Mouse (Mus musculus): ENCODE measurements at regions not wholly inside any gene's neighbourhood (a gene's known extent, or its start where the extent isn't known, plus 50 kb on each side); places are given as distances from the start of the nearest gene placed in this dataset.
A peak's percentile ranks its signal among the peaks of the same experiment; 100 is the strongest.

DNA sequence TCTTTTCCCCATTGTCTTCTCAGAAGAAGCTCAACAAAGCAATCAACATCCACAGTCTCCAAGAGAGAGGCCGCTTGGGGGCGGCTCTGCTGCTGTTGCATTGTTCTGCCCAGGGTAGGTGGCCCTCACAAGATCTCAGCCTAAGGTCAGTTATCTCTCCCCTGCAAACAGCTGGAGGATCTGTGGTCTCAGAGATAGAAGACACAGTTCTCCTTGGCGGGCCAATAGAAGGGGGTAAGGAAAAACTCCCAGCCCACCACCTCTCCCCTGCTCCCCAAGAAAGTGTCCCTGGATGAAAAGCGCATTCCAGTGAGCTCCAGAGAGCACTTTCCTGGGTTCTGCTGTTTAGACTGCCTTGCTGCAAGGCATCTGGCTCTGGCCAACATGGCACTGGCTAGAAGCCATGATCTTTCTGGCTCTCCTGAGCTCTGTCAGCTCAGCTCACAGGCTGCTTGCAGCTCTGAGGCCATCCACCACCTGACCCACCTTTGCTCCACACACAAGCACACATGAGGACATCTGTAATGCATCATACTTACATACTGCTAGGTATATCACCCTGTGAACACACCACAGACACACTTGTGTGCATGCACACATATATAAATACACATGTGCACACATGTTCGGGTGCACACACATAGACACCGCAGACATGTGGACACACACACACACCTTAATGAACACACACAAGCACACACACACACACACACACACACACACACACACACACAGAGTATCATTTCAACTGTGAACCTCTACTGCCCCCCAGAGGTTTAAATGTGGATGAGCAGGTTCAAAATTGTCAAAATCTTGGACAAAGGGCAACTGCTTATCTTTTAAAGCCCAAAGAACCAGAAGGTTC lies 307.7 kb downstream of the Diras2 start:
- H3K27ac ChIP-seq (ENCODE audit: insufficient read depth, low read length) = no peak overlapping the region
- 78% methylated on average over 6 of the region's 6 CpGs for WGBS
- H3K4me1 ChIP-seq (ENCODE audit: control insufficient read depth, insufficient read depth, insufficient read length) = no peaks in the 10 kb centered on the region
- H3K4me3 ChIP-seq (ENCODE audit: extremely low read depth, insufficient read depth, insufficient read length) = no peak overlapping the region
- no peak for TF ChIP-seq POLR2A (IDR thresholded peaks at IDR 0.05; ENCODE audit: low read depth, low read length)
- TF ChIP-seq CTCF (IDR thresholded peaks at IDR 0.05; ENCODE audit: extremely low read depth, insufficient read depth, insufficient read length, insufficient replicate concordance) = peak; percentile 24; the same call in 1 of the 2 replicates
- peak in 1 of 2 experiments; percentile 17 for DNase-seq (ENCODE audit: low read depth in 1 of 2, low spot score in 2 of 2)
- no peaks in the 10 kb centered on the region for H3K36me3 ChIP-seq (ENCODE audit: control insufficient read depth, insufficient read depth, low read length)
- no peaks in the 10 kb centered on the region for H3K27me3 ChIP-seq (ENCODE audit: control insufficient read depth, insufficient read depth, low read length)

DNA sequence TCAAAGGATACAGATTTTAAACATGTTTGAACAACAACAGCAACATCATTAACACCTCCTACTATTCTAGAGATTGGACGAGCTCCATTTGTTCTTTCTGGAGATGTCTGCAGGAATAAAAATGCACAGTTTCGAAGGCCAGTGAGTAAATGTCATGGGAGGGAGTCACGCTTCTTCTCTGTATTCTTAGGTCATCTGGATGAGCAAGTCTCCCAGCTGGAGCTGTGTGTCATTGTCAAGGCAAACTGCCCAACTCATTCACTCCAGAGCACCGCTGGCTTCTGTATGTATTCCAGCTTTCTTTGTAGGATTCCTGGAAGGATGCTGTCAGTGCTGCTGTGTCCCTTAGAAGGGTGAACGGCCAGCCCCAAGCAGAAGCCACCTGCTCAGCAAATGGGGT lies 297.1 kb downstream of the Diras2 start:
- 81% methylated on average over 5 of the region's 5 CpGs for WGBS
- Histone ChIP-seq H3K27ac (ENCODE audit: insufficient read depth, low read length) (no peak overlapping the region), H3K36me3 (ENCODE audit: control insufficient read depth, insufficient read depth, low read length) (no peaks in the 10 kb centered on the region), H3K27me3 (ENCODE audit: control insufficient read depth, insufficient read depth, low read length) (no peaks in the 10 kb centered on the region), H3K4me3 (ENCODE audit: extremely low read depth, insufficient read depth, insufficient read length) (no peak overlapping the region), H3K4me1 (ENCODE audit: control insufficient read depth, insufficient read depth, insufficient read length) (no peaks in the 10 kb centered on the region)
- TF ChIP-seq POLR2A (IDR thresholded peaks at IDR 0.05; ENCODE audit: low read depth, low read length) (no peak), CTCF (IDR thresholded peaks at IDR 0.05; ENCODE audit: extremely low read depth, insufficient read depth, insufficient read length, insufficient replicate concordance) (no peak)
- no peak for DNase-seq (ENCODE audit: low read depth in 1 of 2, low spot score in 2 of 2)

DNA sequence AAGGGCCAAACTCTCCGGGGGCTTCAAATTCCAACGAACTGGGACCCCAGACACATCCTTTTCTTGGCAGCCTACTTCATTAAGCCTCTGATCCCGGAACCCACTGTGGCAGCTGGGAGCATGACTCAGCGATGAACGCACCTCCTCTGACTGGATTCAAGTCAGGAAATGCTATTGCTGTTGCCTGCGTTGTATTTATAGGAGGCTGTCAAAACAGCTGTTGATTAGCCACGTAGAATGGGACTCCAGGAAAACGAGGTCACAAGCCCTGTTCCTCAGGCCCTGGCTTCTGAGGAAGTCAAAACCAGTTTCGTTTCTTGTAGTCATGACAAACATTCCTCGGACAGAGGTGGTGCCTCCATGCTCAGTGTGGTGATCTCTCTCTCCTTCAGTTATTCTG lies 295.0 kb downstream of the Diras2 start:
- Histone ChIP-seq H3K36me3 (ENCODE audit: control insufficient read depth, insufficient read depth, low read length) (no peaks in the 10 kb centered on the region), H3K4me1 (ENCODE audit: control insufficient read depth, insufficient read depth, insufficient read length) (no peaks in the 10 kb centered on the region), H3K27me3 (ENCODE audit: control insufficient read depth, insufficient read depth, low read length) (no peaks in the 10 kb centered on the region), H3K27ac (ENCODE audit: insufficient read depth, low read length) (no peak overlapping the region), H3K4me3 (ENCODE audit: extremely low read depth, insufficient read depth, insufficient read length) (no peak overlapping the region)
- WGBS = 5% methylated on average over 10 of the region's 10 CpGs
- no peak for DNase-seq (ENCODE audit: low read depth in 1 of 2, low spot score in 2 of 2)
- no peak for TF ChIP-seq POLR2A (IDR thresholded peaks at IDR 0.05; ENCODE audit: low read depth, low read length)
- TF ChIP-seq CTCF (IDR thresholded peaks at IDR 0.05; ENCODE audit: extremely low read depth, insufficient read depth, insufficient read length, insufficient replicate concordance) = no peak

DNA sequence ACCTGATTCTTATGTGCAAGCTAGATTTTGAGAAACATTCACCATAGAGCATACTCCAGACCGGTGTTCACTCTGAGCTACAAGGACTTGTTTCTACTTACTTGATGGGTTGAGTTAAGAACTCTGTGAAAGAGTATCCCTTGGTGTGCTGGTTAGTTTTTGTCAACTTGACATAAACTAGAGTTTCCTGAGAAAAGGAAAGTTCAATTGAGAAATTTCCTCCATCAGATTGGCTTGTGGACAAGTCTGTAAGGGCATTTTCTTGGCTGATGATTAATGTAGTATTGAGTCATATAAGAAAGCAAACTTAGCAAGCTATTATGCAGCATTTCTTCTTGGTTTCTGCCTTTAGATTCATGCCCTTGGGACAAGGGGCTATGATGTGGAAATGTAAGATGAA lies 291.5 kb downstream of the Diras2 start:
- DNase-seq (ENCODE audit: low read depth in 1 of 2, low spot score in 2 of 2) = no peak
- no peak overlapping the region for H3K4me3 ChIP-seq (ENCODE audit: extremely low read depth, insufficient read depth, insufficient read length)
- H3K4me1 ChIP-seq (ENCODE audit: control insufficient read depth, insufficient read depth, insufficient read length) = no peaks in the 10 kb centered on the region
- no peak overlapping the region for H3K27ac ChIP-seq (ENCODE audit: insufficient read depth, low read length)
- no peaks in the 10 kb centered on the region for H3K36me3 ChIP-seq (ENCODE audit: control insufficient read depth, insufficient read depth, low read length)
- no peaks in the 10 kb centered on the region for H3K27me3 ChIP-seq (ENCODE audit: control insufficient read depth, insufficient read depth, low read length)
- 97% methylated on average over 1 of the region's 1 CpGs for WGBS
- no peak for TF ChIP-seq POLR2A (IDR thresholded peaks at IDR 0.05; ENCODE audit: low read depth, low read length)
- no peak for TF ChIP-seq CTCF (IDR thresholded peaks at IDR 0.05; ENCODE audit: extremely low read depth, insufficient read depth, insufficient read length, insufficient replicate concordance)

DNA sequence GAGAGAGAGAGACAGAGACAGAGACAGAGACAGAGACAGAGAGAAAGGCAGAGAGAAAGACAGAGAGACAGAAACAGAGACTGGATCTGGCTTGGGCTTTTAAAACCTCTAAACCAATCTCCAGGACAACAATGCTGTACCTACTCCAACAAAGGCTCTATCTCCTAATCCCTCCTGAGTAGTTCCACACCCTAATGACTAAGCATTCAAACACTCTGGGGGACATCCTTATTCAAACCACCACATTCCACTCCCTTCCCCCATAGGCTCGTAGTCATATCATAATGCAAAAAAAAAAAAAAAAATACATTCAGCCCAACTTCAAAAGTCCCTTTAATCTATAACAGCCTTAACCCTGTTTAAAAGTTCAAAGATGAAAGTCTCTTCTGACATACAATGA lies 289.3 kb downstream of the Diras2 start:
- 20% methylated on average over 1 of the region's 1 CpGs for WGBS
- no peaks in the 10 kb centered on the region for H3K36me3 ChIP-seq (ENCODE audit: control insufficient read depth, insufficient read depth, low read length)
- no peaks in the 10 kb centered on the region for H3K27me3 ChIP-seq (ENCODE audit: control insufficient read depth, insufficient read depth, low read length)
- DNase-seq (ENCODE audit: low read depth in 1 of 2, low spot score in 2 of 2) = no peak
- no peak overlapping the region for H3K27ac ChIP-seq (ENCODE audit: insufficient read depth, low read length)
- H3K4me1 ChIP-seq (ENCODE audit: control insufficient read depth, insufficient read depth, insufficient read length) = no peaks in the 10 kb centered on the region
- no peak for TF ChIP-seq CTCF (IDR thresholded peaks at IDR 0.05; ENCODE audit: extremely low read depth, insufficient read depth, insufficient read length, insufficient replicate concordance)
- no peak overlapping the region for H3K4me3 ChIP-seq (ENCODE audit: extremely low read depth, insufficient read depth, insufficient read length)

DNA sequence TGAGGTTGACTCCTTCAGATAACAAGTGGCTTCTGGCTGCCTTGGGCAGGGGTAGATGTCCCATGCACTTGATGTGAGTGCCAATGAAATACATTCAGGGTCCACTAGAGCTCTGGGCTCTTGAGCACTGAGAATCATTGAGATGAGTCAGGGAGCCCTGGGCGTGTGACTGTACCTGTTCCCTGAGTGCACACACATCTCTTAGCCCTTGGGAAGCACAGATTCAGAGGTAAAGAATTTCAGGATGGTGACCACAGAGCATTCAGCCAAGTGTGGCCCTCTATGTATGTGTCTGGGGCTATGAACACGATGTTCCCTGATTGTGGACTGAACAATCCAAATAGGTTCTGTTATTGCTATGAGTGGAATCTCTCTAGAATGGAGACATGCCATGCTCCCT lies 281.6 kb downstream of the Diras2 start:
- no peaks in the 10 kb centered on the region for H3K4me1 ChIP-seq (ENCODE audit: control insufficient read depth, insufficient read depth, insufficient read length)

DNA sequence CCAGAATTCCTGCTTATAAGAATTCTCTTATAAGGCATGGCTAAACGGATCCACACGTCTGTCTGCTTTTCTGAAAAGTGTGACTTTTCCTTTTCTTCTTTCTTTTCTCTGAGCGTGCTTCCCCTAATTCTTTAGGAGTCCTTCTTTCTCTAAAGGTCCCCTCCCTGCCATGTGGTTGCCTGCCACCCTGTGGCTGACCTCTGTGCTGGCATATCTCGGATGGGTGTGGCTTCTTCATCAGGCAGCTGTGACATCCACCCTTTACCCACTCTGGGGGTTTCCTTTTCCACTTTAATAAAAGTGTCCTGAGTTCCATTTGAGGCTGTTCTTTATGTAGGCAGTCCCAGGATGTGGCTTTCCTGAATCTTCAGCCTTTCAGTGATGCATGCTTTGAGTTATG lies 280.7 kb downstream of the Diras2 start:
- Histone ChIP-seq H3K36me3 (ENCODE audit: control insufficient read depth, insufficient read depth, low read length) (no peaks in the 10 kb centered on the region), H3K4me1 (ENCODE audit: control insufficient read depth, insufficient read depth, insufficient read length) (no peaks in the 10 kb centered on the region), H3K27me3 (ENCODE audit: control insufficient read depth, insufficient read depth, low read length) (no peaks in the 10 kb centered on the region), H3K4me3 (ENCODE audit: extremely low read depth, insufficient read depth, insufficient read length) (no peak overlapping the region), H3K27ac (ENCODE audit: insufficient read depth, low read length) (no peak overlapping the region)
- no peak for DNase-seq (ENCODE audit: low read depth in 1 of 2, low spot score in 2 of 2)
- TF ChIP-seq CTCF (IDR thresholded peaks at IDR 0.05; ENCODE audit: extremely low read depth, insufficient read depth, insufficient read length, insufficient replicate concordance) (peak; percentile 21; the same call in 1 of the 2 replicates), POLR2A (IDR thresholded peaks at IDR 0.05; ENCODE audit: low read depth, low read length) (no peak)
- 26% methylated on average over 4 of the region's 4 CpGs for WGBS

More for the DNA sequence above, 281.6 kb downstream of the Diras2 start:
- no peak for TF ChIP-seq CTCF (IDR thresholded peaks at IDR 0.05; ENCODE audit: extremely low read depth, insufficient read depth, insufficient read length, insufficient replicate concordance)
- TF ChIP-seq POLR2A (IDR thresholded peaks at IDR 0.05; ENCODE audit: low read depth, low read length) = no peak
- no peak for DNase-seq (ENCODE audit: low read depth in 1 of 2, low spot score in 2 of 2)
- Histone ChIP-seq H3K4me3 (ENCODE audit: extremely low read depth, insufficient read depth, insufficient read length) (no peak overlapping the region), H3K36me3 (ENCODE audit: control insufficient read depth, insufficient read depth, low read length) (no peaks in the 10 kb centered on the region), H3K27me3 (ENCODE audit: control insufficient read depth, insufficient read depth, low read length) (no peaks in the 10 kb centered on the region), H3K27ac (ENCODE audit: insufficient read depth, low read length) (no peak overlapping the region)
- WGBS = 92% methylated on average over 2 of the region's 2 CpGs

All from spleen, adult 2 months (tissue).